Mouse (Mus musculus) MEL (cell line): ENCODE measurements around the gene Comt. TPM values are rescaled to one million over a fixed set of nuclear protein-coding genes. Genes with fewer than 3 reads are reported as not detected.

Experiments
- DNase-seq: peaks from one replicate; pipeline ENCODE4 v3.0.0; 2011; ENCODE audit warnings: low read depth, low spot score
- H3K27ac ChIP-seq: 2 replicates; pipeline ENCODE4 v1.5.1; 2012; ENCODE audit warnings: low read depth, mild to moderate bottlenecking, control low read depth, low read length, moderate library complexity; ENCODE audit not compliant: control insufficient read depth
- H3K27me3 ChIP-seq, 2 experiments: fragments of 150-350 bp in 1 of 2; sonication (generic) in 1 of 2; 2 replicates each; pipeline ENCODE4 v1.6.1; 2012; ENCODE audit warnings: low read length in 2 of 2, mild to moderate bottlenecking in 2 of 2, improper control_type of control experiment in 1 of 2, moderate library complexity in 1 of 2; ENCODE audit not compliant: insufficient read depth in 2 of 2, control insufficient read depth in 1 of 2
- H3K36me3 ChIP-seq, 2 experiments: 2 replicates each; pipeline ENCODE4 v1.6.1; 2012 to 2014; ENCODE audit warnings: low read length in 2 of 2, improper control_type of control experiment in 1 of 2, inconsistent platforms in 1 of 2, mild to moderate bottlenecking in 1 of 2; ENCODE audit not compliant: insufficient read depth in 2 of 2, control insufficient read depth in 1 of 2
- H3K4me1 ChIP-seq, 2 experiments: fragments of 150-350 bp in 1 of 2; sonication (generic) in 1 of 2; 2 replicates each; pipeline ENCODE4 v1.6.1; 2012; ENCODE audit warnings: low read length in 2 of 2, improper control_type of control experiment in 1 of 2, mild to moderate bottlenecking in 1 of 2; ENCODE audit not compliant: insufficient read depth in 2 of 2, control insufficient read depth in 1 of 2
- H3K4me3 ChIP-seq, 2 experiments: fragments of 150-350 bp in 1 of 2; sonication (generic) in 1 of 2; 2 replicates each; pipeline ENCODE4 v1.5.1; 2012; ENCODE audit warnings: low read depth in 2 of 2, low read length in 2 of 2, mild to moderate bottlenecking in 2 of 2, moderate library complexity in 2 of 2, control low read depth in 1 of 2, improper control_type of control experiment in 1 of 2; ENCODE audit not compliant: control insufficient read depth in 1 of 2, insufficient read depth in 1 of 2
- H3K79me2 ChIP-seq: 2 replicates; pipeline ENCODE4 v1.6.1; 2012; ENCODE audit warnings: mild to moderate bottlenecking, low read length, moderate library complexity; ENCODE audit not compliant: control insufficient read depth, poor library complexity, insufficient read depth
- H3K9ac ChIP-seq: 2 replicates; pipeline ENCODE4 v1.6.1; 2012; ENCODE audit warnings: low read depth, mild to moderate bottlenecking, control low read depth, low read length, moderate library complexity; ENCODE audit not compliant: control insufficient read depth, poor library complexity, severe bottlenecking
- H3K9me3 ChIP-seq: fragments of 150-350 bp; sonication (generic); replicated peaks from 2 replicates; pipeline ENCODE4 v1.6.1; 2012; ENCODE audit warnings: mild to moderate bottlenecking, low read length, improper control_type of control experiment, moderate library complexity; ENCODE audit not compliant: insufficient read depth
- BHLHE40 ChIP-seq: IDR thresholded peaks from 2 replicates; pipeline ENCODE4 v1.6.1; 2012; ENCODE audit warnings: low read depth, mild to moderate bottlenecking, inconsistent platforms, low read length, improper control_type of control experiment, borderline replicate concordance
- CHD1 ChIP-seq: IDR thresholded peaks from 2 replicates; pipeline ENCODE4 v1.6.1; 2012; ENCODE audit warnings: low read depth, mild to moderate bottlenecking, inconsistent platforms, low read length, improper control_type of control experiment
- CHD2 ChIP-seq: IDR thresholded peaks from 2 replicates; pipeline ENCODE4 v1.6.1; 2011; ENCODE audit warnings: low read length, improper control_type of control experiment
- E2F4 ChIP-seq: IDR thresholded peaks from 2 replicates; pipeline ENCODE4 v1.6.1; 2011; ENCODE audit warnings: low read depth, low read length, improper control_type of control experiment, borderline replicate concordance
- ETS1 ChIP-seq: IDR thresholded peaks from 2 replicates; pipeline ENCODE4 v1.6.1; 2012; ENCODE audit warnings: low read depth, mild to moderate bottlenecking, inconsistent platforms, low read length, improper control_type of control experiment, moderate library complexity
- GABPA ChIP-seq: IDR thresholded peaks from 2 replicates; pipeline ENCODE4 v1.6.1; 2012; ENCODE audit warnings: low read depth, mild to moderate bottlenecking, inconsistent platforms, low read length, improper control_type of control experiment, moderate library complexity
- GATA1 ChIP-seq: IDR thresholded peaks from 2 replicates; pipeline ENCODE4 v1.6.1; 2011; ENCODE audit warnings: low read depth, low read length, improper control_type of control experiment
- HCFC1 ChIP-seq: IDR thresholded peaks from 2 replicates; pipeline ENCODE4 v1.6.1; 2012; ENCODE audit warnings: low read depth, mild to moderate bottlenecking, inconsistent platforms, low read length, improper control_type of control experiment, moderate library complexity
- JUND ChIP-seq: IDR thresholded peaks from 2 replicates; pipeline ENCODE4 v1.6.1; 2011; ENCODE audit warnings: low read depth, mild to moderate bottlenecking, improper control_type of control experiment, low read length
- MAFK ChIP-seq: IDR thresholded peaks from 2 replicates; pipeline ENCODE4 v1.6.1; 2011; ENCODE audit warnings: low read depth, mild to moderate bottlenecking, low read length, improper control_type of control experiment, borderline replicate concordance
- MAX ChIP-seq: IDR thresholded peaks from 2 replicates; pipeline ENCODE4 v1.6.1; 2011; ENCODE audit warnings: low read length, improper control_type of control experiment
- MAZ ChIP-seq: IDR thresholded peaks from 2 replicates; pipeline ENCODE4 v1.6.1; 2012; ENCODE audit warnings: low read depth, mild to moderate bottlenecking, inconsistent platforms, low read length, improper control_type of control experiment
- MEF2A ChIP-seq: IDR thresholded peaks from 2 replicates; pipeline ENCODE4 v1.6.1; 2014; ENCODE audit warnings: low read depth, mild to moderate bottlenecking, inconsistent platforms, low read length, improper control_type of control experiment; ENCODE audit not compliant: poor library complexity, insufficient replicate concordance, severe bottlenecking; ENCODE audit errors: extremely low read depth
- MXI1 ChIP-seq: IDR thresholded peaks from 2 replicates; pipeline ENCODE4 v1.6.1; 2011; ENCODE audit warnings: mild to moderate bottlenecking, low read depth, low read length, improper control_type of control experiment
- MYB ChIP-seq: IDR thresholded peaks from 2 replicates; pipeline ENCODE4 v1.6.1; 2011; ENCODE audit warnings: mild to moderate bottlenecking, low read depth, low read length, improper control_type of control experiment
- MYC ChIP-seq: IDR thresholded peaks from 2 replicates; pipeline ENCODE4 v1.6.1; 2011; ENCODE audit warnings: low read depth, mild to moderate bottlenecking, low read length, improper control_type of control experiment, moderate library complexity
- NELFE ChIP-seq: IDR thresholded peaks from 2 replicates; pipeline ENCODE4 v1.6.1; 2011; ENCODE audit warnings: low read depth, low read length, improper control_type of control experiment
- NRF1 ChIP-seq: IDR thresholded peaks from 2 replicates; pipeline ENCODE4 v1.6.1; 2014; ENCODE audit warnings: low read depth, mild to moderate bottlenecking, inconsistent platforms, low read length, improper control_type of control experiment, moderate library complexity; ENCODE audit not compliant: poor library complexity, insufficient read depth, severe bottlenecking
- POLR2A ChIP-seq, 2 experiments: IDR thresholded peaks; 2 replicates each; pipeline ENCODE4 v1.6.1; 2011 to 2012; ENCODE audit warnings: low read length in 2 of 2, mild to moderate bottlenecking in 2 of 2, control low read depth in 1 of 2, improper control_type of control experiment in 1 of 2, low read depth in 1 of 2, moderate library complexity in 1 of 2; ENCODE audit not compliant: control insufficient read depth in 1 of 2, insufficient read depth in 1 of 2, poor library complexity in 1 of 2
- POLR2AphosphoS2 ChIP-seq: IDR thresholded peaks from 2 replicates; pipeline ENCODE4 v1.6.1; 2011; ENCODE audit warnings: low read length, improper control_type of control experiment
- RAD21 ChIP-seq: IDR thresholded peaks from 2 replicates; pipeline ENCODE4 v1.6.1; 2011; ENCODE audit warnings: mild to moderate bottlenecking, low read depth, low read length, improper control_type of control experiment
- SIN3A ChIP-seq: IDR thresholded peaks from 2 replicates; pipeline ENCODE4 v1.6.1; 2012; ENCODE audit warnings: low read length, improper control_type of control experiment, inconsistent platforms
- SMC3 ChIP-seq: IDR thresholded peaks from 2 replicates; pipeline ENCODE4 v1.6.1; 2011; ENCODE audit warnings: low read depth, low read length, improper control_type of control experiment
- TAL1 ChIP-seq: IDR thresholded peaks from 2 replicates; pipeline ENCODE4 v1.6.1; 2012; ENCODE audit warnings: mild to moderate bottlenecking, inconsistent platforms, low read length, moderate library complexity, mixed read lengths
- TBP ChIP-seq: IDR thresholded peaks from 2 replicates; pipeline ENCODE4 v1.8.0; 2011; ENCODE audit warnings: low read depth, low read length, improper control_type of control experiment
- TCF12 ChIP-seq: IDR thresholded peaks from 2 replicates; pipeline ENCODE4 v1.6.1; 2014; ENCODE audit warnings: low read depth, mild to moderate bottlenecking, inconsistent platforms, low read length, improper control_type of control experiment, moderate library complexity
- UBTF ChIP-seq: IDR thresholded peaks from 2 replicates; pipeline ENCODE4 v1.6.1; 2012; ENCODE audit warnings: low read depth, mild to moderate bottlenecking, inconsistent platforms, low read length, improper control_type of control experiment, moderate library complexity, borderline replicate concordance; ENCODE audit not compliant: insufficient read depth
- USF1 ChIP-seq: IDR thresholded peaks from 2 replicates; pipeline ENCODE4 v1.6.1; 2014; ENCODE audit warnings: low read depth, mild to moderate bottlenecking, inconsistent platforms, low read length, improper control_type of control experiment, moderate library complexity
- USF2 ChIP-seq, 2 experiments: IDR thresholded peaks; 2 replicates each; pipeline ENCODE4 v1.6.1; 2011 to 2012; ENCODE audit warnings: improper control_type of control experiment in 2 of 2, low read length in 2 of 2, borderline replicate concordance in 1 of 2, inconsistent platforms in 1 of 2, low read depth in 1 of 2, mild to moderate bottlenecking in 1 of 2; ENCODE audit not compliant: insufficient read depth in 1 of 2
- ZKSCAN1 ChIP-seq: IDR thresholded peaks from 2 replicates; pipeline ENCODE4 v1.6.1; 2012; ENCODE audit warnings: low read depth, mild to moderate bottlenecking, inconsistent platforms, low read length, improper control_type of control experiment, moderate library complexity
- ZMIZ1 ChIP-seq: IDR thresholded peaks from 2 replicates; pipeline ENCODE4 v1.6.1; 2012; ENCODE audit warnings: low read depth, mild to moderate bottlenecking, inconsistent platforms, low read length, improper control_type of control experiment, moderate library complexity
- ZNF384 ChIP-seq: IDR thresholded peaks from 2 replicates; pipeline ENCODE4 v1.6.1; 2012; ENCODE audit warnings: low read depth, mild to moderate bottlenecking, inconsistent platforms, low read length, improper control_type of control experiment
- polyA plus RNA-seq, 2 experiments: library from polyadenylated mRNA; stranded (reverse) in 1 of 2; unstranded in 1 of 2; fragments of >175 nt in 1 of 2; fragments of >200 nt in 1 of 2; gene quantifications; 2 replicates each; pipeline versions ENCODE4 v1.2.1 to v1.2.4; 2012; ENCODE audit warnings: low replicate concordance in 2 of 2, low read depth in 1 of 2; ENCODE audit not compliant: insufficient read length in 2 of 2, insufficient read depth in 1 of 2, missing spikeins in 1 of 2
- total RNA-seq: library from RNA; depleted of rRNA; stranded (reverse); fragments of 300-350 nt; gene quantifications from 2 replicates; pipeline ENCODE4 v1.2.3, GENCODE M21; 2012

Comt gene
- total and polyA plus RNA-seq, 3 experiments, result 62.5 to 71.8 TPM; not detected in 1

DNA sequence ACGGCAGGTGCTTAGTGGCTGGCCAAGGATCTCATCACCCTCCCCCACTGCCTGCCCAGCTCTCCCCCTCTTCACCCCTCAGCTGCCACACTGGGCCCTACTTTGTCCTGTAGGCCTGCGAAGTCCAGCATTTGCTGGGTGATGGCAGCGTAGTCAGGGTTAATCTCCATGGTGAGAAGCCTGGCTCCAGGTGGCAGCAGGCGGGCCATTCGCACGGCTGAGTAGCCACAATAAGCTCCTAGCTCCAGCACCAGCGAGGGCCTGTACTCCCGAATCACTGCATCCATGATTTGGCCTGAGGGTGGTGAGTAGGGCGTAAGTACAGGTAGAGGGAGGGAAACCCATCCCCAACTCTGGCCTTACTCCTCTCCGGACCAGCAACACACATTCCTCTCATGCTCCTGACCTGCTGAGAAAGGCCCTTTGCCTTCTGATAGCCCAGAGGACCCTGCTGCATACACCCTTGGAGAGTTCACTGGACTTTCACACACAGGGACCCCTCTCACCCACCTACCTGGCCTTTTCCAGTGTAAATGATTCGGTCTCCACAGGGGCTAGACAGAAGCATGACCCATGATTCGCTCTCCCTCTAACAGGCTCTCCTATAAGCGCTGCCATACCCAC, 15.5 kb downstream of the Comt start:
- no peak overlapping the region for H3K9ac ChIP-seq
- no peaks in the 10 kb centered on the region for H3K27me3 ChIP-seq
- H3K27ac ChIP-seq, result no peak overlapping the region
- H3K9me3 ChIP-seq, result no peaks in the 10 kb centered on the region
- H3K4me1 ChIP-seq, result peaks cover 9 to 12% of the 10 kb centered on the region in 2 experiments
- DNase-seq, result no peak
- TF ChIP-seq MAFK (no peak), HCFC1 (no peak), MAZ (no peak), GABPA (no peak), MEF2A (no peak), NELFE (no peak), JUND (no peak), CHD2 (no peak), ZKSCAN1 (no peak), MAX (no peak), GATA1 (no peak), ETS1 (no peak), POLR2A (IDR thresholded peaks at IDR 0.05; ENCODE audit: control insufficient read depth in 1 of 2, insufficient read depth in 1 of 2, low read depth in 1 of 2, low read length in 2 of 2, poor library complexity in 1 of 2) (no peak), ZNF384 (no peak), USF1 (no peak), E2F4 (no peak), SIN3A (no peak), UBTF (no peak), MYB (no peak), SMC3 (no peak)
- no peak overlapping the region for H3K4me3 ChIP-seq
- peaks cover 8 to 13% of the 10 kb centered on the region in 2 experiments for H3K36me3 ChIP-seq
- H3K79me2 ChIP-seq, result no peaks in the 10 kb centered on the region

DNA sequence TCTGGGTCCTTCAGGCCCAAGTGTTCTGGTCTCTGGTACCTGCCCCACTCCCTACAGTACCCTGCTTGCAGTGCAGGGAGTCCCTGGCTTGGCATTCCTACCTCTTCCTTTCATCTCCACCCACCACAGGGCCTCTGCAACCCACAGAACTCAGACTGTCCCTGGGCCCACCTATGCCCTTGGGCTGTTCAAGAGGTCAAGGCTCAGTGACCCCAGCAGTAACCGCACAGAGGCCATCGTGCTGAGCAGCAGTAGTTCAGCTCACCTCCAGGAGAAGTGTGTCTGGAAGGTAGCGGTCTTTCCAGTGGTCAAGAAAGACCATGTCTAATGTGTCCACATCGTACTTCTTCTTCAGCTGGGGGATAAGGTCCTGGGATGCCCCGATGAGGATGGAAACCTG, 16.2 kb downstream of the Comt start:
- Histone ChIP-seq H3K9ac (no peak overlapping the region), H3K36me3 (peaks cover 8 to 20% of the 10 kb centered on the region in 2 experiments), H3K9me3 (no peaks in the 10 kb centered on the region), H3K4me3 (no peak overlapping the region), H3K27me3 (no peaks in the 10 kb centered on the region), H3K27ac (no peak overlapping the region), H3K4me1 (peaks cover 9 to 18% of the 10 kb centered on the region in 2 experiments), H3K79me2 (no peaks in the 10 kb centered on the region)
- no peak for TF ChIP-seq E2F4
- no peak for TF ChIP-seq JUND
- TF ChIP-seq MYC, result no peak
- TF ChIP-seq NRF1, result no peak
- TF ChIP-seq MAX, result no peak
- no peak for TF ChIP-seq ZMIZ1
- TF ChIP-seq RAD21, result no peak
- TF ChIP-seq MAZ, result no peak
- TF ChIP-seq TBP, result no peak
- TF ChIP-seq UBTF, result no peak
- TF ChIP-seq USF2 (IDR thresholded peaks at IDR 0.05; ENCODE audit: borderline replicate concordance in 1 of 2, insufficient read depth in 1 of 2, low read depth in 1 of 2, low read length in 2 of 2), result no peak
- no peak for TF ChIP-seq POLR2AphosphoS2
- no peak for TF ChIP-seq TAL1
- TF ChIP-seq NELFE, result no peak
- TF ChIP-seq CHD1, result no peak
- no peak for TF ChIP-seq TCF12
- no peak for TF ChIP-seq MEF2A
- TF ChIP-seq ETS1, result no peak
- TF ChIP-seq BHLHE40, result no peak
- no peak for TF ChIP-seq MXI1
- DNase-seq, result no peak
